Mouse (Mus musculus) left cerebral cortex, postnatal 14 days (tissue): ENCODE results near the gene Hist1h2bh. TPM values are rescaled to one million over a fixed set of nuclear protein-coding genes. Genes with fewer than 3 reads are reported as not detected.
"Not testable (repeated sequence)": the region's sequence is repeated elsewhere in the genome, so short reads cannot be mapped to it uniquely, and the experiment has no call there.

Experiments
- DNase-seq, 2 experiments: peaks; one replicate each; pipeline ENCODE4 v3.0.0; 2021 to 2022; ENCODE audit warnings: low spot score in 2 of 2, mixed read lengths in 1 of 2
- intact Hi-C: fragments of 180-260 bp; cut with DNase I; formaldehyde crosslinking; loops from one replicate; pipeline ENCODE4 v1.15.1; 2025
- long read RNA-seq, 2 experiments: library from polyadenylated mRNA; stranded (forward); transcript quantifications; one replicate each; pipeline ENCODE4 v2.0.0; 2021
- total RNA-seq, 2 experiments: library from RNA; stranded (reverse); gene quantifications; 2 replicates each; pipeline ENCODE4 v1.2.3; 2021

Hist1h2bh gene
- total RNA-seq: under 1 TPM; 0.91 to 0.92 TPM
- long read RNA-seq, experiment 1, partial matches to known transcripts: 0 of 1 reads
- long read RNA-seq, experiment 1, other reads (novel, unspliced or antisense): 1 of 1 reads
- long read RNA-seq, experiment 2: 0 reads

DNA sequence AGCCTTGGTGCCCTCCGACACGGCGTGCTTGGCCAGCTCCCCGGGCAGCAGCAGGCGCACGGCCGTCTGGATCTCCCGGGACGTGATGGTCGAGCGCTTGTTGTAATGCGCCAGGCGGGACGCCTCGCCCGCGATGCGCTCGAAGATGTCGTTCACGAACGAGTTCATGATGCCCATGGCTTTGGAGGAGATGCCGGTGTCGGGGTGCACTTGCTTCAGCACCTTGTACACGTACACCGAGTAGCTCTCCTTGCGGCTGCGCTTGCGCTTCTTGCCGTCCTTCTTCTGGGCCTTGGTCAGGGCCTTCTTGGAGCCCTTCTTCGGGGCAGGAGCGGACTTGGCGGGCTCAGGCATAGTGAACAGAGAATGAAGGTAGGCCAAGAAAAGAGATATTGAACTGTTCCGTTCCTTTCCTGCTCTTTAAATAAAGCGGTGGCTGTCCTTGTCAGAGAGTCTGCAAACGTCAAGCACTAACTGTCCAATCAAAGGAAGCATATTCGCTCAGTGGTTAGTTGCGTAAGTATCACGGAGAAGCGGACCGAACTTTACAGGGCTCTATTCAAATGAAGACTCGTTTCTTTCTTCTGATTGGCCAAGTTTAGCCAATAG is at the start of gene Hist1h2bh:
Gene Hist1h2bh (minus strand): TSS at position 394 of the 609 bp plus-strand sequence.
- DNase-seq: peak; percentile 77 to 83
- intact Hi-C loops: not testable (repeated sequence)

DNA sequence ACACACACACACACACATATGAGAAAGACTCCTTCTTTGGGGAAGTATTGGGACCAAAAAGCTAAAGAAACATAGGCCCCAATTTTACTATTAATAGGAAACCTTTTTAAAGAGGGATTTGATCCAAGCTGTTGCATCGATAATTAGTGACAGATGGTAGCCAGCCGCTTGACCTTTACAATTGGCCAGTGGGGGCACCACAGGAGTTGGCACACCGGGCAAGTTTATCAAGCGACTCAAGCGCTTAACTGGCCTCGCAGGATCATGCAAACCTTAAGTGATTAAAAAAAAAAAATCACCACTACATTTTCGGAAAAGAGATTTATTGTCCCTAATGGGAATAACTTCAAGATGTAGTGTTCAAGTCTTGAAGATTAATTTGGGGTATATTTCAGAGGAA is 49.4 kb upstream of the Hist1h2bh start:
- intact Hi-C loops: no loop called here

DNA sequence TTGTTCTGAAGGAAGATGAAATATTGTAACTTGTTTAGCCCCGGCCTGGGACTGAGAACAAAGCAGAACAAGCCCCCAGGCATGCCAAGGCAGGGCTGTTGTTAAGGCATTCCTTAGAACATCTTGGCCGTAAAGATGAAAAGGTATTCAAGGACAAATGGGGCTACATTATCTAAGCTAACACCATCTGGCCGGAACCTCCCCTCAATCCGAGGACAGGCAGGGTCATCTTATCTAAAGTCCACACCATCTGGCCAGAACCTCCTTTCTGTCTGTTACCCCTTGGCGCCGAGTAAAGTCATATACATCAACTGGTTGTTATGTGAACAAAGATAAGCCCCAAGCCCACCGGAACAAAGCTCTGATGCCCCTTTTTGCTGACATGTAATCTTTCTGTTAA is 48.7 kb upstream of the Hist1h2bh start:
- intact Hi-C loops, DNase-seq: not testable (repeated sequence)

More for the DNA sequence above, 49.4 kb upstream of the Hist1h2bh start:
- no peak for DNase-seq

DNA sequence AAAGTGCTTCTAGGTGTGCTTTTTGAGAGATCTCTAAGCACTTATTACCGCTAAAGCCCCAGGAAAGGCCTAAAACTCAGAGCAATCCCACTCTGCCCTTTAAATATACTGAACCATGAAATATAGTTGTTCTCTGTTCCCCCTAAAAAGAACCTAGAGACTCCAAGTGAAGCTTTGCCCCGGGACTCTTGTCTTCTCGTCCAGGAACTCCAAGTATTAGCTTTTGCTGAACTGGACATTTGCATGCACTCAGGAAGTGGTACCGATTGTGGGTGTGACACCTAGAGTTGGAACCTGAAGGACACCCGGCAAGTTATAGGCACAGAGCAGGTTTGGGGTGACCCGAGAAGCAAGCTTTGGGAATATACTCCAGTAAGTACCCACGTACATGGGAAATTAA is 48.0 kb upstream of the Hist1h2bh start:
- intact Hi-C loops: no loop called here
- no peak for DNase-seq

DNA sequence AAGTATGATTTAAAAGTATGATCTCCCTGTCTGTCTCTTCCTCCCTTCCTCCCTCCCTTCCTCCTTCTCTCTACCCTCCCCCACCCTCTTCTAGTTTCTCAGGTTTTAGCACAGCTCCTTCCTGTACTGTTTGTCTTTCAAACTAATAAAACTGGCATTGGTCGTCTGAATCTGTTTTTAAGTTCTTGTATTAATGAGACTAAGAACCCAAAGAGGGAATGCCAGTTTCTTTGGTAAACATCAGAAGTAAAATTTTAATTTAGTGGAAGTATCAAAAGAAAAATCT is 43.7 kb upstream of the Hist1h2bh start:
- intact Hi-C loops: loop anchor here (1.0 to 2.0 kb wide), 2 partner anchors 11 to 32 kb away; no protein-coding TSS in a partner anchor

DNA sequence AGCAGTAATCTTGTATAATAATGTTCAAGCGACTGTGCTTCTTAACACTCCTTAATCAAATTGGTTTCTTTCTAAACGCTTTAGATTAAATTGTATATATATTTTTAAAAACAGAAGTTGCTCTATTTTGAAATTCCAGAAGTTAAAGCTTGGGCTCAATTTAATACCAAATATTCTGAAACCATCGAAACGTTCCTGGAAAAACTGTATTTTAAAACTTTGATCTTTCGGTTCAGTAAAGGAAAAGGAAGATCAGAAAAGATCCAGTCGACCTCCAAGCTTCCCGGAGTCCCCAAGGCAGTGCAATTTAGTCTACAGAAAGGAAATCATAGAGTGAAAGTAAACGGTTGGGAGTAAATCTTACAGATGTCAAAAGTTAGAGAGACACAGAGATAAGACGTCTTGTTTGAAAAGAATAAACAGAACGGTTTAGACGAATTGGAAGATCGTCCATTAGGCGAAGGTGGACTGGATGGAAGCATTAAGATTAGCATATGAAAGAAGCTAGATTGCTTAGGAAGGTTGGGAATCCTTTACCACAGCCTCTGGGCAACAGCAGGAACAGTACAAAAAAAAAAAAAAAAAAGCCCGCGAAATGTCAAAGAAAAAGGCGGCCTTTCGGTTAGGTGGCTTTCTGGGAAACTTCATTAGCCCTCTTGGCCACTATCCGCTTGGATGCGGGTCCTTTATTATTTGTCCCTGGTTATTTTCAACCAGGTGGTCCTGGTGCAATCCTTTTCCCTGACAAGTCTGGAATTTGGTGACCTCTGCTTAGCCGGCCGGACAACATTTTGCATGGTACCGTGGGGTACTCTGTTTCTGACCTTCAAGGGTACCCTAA is 43.1 kb upstream of the Hist1h2bh start:
- intact Hi-C loops: loop anchor here (1.0 to 2.0 kb wide), 2 partner anchors 12 to 32 kb away; no protein-coding TSS in a partner anchor
- DNase-seq: no peak

More for the DNA sequence above, 43.7 kb upstream of the Hist1h2bh start:
- DNase-seq: no peak

DNA sequence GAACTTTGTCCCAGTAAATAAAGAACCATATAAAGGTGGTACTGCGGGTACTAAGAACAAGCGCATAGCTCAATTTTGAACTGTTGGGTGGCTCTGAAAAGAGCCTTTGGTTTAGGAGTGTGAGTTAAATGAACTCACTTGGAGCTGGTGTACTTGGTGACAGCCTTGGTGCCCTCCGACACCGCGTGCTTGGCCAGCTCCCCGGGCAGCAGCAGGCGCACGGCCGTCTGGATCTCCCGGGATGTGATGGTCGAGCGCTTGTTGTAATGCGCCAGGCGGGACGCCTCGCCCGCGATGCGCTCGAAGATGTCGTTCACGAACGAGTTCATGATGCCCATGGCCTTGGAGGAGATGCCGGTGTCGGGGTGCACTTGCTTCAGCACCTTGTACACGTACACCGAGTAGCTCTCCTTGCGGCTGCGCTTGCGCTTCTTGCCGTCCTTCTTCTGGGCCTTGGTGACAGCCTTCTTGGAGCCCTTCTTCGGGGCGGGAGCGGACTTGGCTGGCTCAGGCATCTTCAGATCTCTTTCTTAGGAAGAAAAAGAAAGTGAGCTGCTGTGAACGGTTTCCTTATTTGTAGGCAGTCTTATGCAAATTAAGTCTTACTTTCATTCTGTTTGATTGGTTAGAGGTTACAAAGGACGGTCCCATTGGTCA is 42.4 kb upstream of the Hist1h2bh start:
- intact Hi-C loops: loop anchor here (1.0 to 2.0 kb wide), 2 partner anchors 13 to 33 kb away; no protein-coding TSS in a partner anchor
- peak; percentile 79 to 92 for DNase-seq

DNA sequence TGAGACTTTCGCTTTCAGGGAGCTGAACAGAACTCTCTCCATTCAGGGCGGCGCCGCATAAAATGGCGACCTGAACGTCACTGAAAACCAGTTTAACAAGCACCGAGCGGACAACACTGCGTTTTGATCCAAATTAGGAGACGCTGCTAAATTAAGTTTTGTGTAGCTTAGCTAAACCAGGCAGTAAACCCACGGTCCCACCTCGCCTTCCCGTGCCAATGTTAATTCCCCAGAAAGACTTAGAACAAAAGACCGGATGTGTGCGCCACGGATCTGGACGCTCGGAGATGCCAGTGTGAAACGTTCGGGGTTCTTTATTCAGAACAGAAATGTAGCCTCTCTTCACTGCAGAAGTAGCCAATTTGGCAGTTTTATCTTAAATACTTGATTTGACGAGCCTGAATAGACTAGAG is 41.8 kb upstream of the Hist1h2bh start:
- intact Hi-C loops: no loop called here
- DNase-seq: peak; percentile 61 to 73

DNA sequence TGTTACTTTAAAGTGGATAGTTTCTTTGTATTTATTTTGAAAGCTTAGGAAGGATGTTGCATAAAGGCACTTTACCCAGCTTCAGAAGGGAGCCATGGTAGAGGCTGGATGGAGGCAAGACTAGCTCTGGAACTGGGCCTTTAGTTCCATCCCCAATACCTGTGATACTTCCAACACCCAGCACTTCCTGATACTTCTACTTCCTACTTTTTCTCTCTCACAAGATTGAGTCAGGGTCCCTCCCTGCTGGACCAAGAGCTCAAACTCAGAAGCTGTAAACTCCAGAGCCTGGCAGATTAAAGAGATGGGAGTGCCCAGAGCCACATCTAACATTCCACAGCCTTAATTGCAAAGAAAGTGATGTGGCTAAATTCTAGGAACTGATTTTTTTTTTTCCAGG is 41.1 kb upstream of the Hist1h2bh start:
- intact Hi-C loops: loop anchor here (5.0 kb wide), 2 partner anchors 113 to 153 kb away; partner anchors contain the start of genes Hist1h1c, Hist1h1t and Hist1h4c
- DNase-seq: no peak

DNA sequence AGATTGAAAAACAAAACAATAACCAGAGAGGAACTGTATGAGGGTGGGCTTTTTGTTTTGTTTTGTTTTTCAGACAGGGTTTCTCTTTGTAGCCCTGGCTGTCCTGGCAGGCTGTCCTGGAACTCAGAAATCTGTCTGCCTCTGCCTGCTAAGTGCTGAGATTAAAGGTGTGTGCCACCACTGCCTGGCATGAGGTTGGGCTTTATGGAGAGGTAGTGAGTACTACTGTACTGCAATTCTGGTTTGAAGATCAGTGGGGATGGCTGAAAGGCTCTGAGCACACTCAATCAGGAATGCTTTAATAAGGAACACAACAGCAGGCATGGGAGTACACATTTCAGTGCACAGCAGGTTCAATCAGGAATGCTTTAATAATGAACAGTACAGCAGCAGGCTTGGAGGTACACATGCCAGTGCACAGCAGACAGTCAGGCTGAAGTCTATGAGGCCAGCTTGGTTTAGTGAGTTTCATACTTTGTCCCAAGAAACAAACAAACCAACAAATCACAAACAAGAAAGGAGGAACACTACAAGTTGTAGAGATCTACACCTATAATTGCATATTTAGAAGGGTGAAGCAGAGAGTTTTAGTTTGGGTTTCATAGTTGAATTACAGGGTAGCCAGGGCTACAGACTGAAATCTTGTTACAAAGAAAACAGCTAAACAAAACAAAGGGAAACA is 40.3 kb upstream of the Hist1h2bh start:
- intact Hi-C loops: loop anchor here (5.0 kb wide), 2 partner anchors 114 to 154 kb away; partner anchors contain the start of genes Hist1h1c, Hist1h1t and Hist1h4c
- DNase-seq: no peak

DNA sequence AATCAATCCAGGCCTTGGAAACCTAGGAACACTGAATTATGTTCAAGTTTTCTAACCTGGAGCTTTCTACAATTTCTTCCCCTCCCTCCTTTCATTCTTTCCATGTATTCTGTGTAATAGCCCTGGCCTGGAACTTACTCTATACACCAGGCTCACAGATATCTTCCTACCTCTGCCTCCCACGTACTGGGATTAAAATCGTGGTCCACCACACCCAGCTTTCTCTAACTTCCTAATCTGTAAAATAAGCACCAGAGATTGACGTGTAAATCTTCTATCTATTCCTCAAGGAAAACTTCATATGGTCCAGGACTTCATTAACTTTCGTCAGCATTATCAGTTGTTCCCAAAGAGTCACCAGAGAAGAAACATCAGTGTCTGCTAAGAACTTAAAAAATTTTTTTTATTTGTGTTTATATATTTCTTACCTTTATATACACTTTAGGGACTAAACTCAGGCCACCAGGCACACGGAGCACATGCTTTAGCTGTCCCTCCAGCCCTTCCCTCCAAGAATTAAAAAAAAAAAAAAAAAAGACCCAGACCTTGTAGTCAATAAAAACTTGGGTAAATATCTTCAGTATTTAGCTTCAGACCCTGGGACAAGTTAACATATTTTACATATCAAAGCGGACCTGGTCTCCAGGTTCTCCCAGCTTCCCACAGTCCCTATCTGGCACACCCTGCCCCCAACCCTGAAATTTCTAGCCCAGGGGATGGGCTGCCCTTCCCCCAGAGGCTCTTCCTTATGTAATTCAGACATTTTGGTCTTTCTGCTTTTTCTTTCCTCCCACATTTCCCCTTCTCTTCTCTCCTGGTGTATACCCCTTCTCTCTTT is 39.2 kb upstream of the Hist1h2bh start:
- no peak for DNase-seq
- intact Hi-C loops: loop anchor here (5.0 kb wide), 2 partner anchors 115 to 155 kb away; partner anchors contain the start of genes Hist1h1c, Hist1h1t and Hist1h4c

DNA sequence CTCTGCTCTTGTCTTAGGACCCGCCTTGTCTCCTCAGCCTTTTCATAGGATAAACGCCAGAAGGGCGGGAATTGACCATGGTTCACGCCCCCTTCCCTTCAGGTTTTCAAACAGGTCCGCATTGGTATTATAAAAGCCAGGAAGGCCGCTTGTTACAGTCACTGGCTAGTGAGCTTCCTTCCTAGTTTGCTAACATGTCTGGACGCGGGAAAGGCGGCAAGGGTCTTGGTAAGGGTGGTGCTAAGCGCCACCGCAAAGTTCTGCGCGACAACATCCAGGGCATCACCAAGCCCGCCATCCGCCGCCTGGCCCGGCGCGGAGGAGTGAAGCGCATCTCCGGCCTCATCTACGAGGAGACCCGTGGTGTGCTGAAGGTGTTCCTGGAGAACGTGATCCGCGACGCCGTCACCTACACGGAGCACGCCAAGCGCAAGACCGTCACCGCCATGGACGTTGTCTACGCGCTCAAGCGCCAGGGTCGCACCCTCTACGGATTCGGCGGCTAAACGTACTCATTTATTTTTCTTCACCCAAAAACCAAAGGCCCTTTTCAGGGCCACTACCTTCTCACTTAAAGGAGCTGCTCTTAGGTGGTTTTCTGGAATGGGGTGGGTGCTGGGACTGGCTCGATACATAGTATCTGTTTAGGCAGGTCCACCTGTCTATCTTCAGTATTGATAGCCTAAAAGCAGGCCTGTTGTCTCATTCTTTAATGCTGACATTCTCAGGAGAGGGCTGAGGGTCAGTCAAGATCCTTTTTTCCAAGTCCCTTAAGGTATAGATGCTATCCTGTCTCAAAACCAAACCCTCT is 38.4 kb upstream of the Hist1h2bh start, which contains the start of gene Hist1h4d:
Gene Hist1h4d (plus strand): TSS at position 191 of the 811 bp plus-strand sequence.
- peak; percentile 98 for DNase-seq
- intact Hi-C loops: loop anchor here (5.0 kb wide), 2 partner anchors 116 to 156 kb away; partner anchors contain the start of genes Hist1h1c, Hist1h1t and Hist1h4c

DNA sequence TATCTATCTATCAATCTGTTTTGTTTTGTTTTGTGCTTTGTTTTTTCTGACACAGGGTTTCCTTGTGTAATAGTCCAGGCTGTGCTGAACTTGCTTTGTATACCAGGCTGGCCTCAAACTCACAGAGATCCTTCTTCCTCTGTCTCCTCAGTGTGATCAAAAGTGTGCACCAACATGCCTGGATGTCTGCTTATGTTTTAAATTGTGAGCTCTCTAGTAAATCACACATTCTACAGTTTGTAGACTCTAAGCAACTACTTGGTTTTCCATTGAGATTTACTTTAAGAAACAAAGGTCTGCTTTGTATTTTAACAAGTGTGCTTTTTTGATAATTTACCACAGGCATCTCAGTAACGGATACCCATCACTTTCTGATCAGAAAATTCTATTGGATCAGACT is 34.6 kb upstream of the Hist1h2bh start:
- intact Hi-C loops: no loop called here
- no peak for DNase-seq

DNA sequence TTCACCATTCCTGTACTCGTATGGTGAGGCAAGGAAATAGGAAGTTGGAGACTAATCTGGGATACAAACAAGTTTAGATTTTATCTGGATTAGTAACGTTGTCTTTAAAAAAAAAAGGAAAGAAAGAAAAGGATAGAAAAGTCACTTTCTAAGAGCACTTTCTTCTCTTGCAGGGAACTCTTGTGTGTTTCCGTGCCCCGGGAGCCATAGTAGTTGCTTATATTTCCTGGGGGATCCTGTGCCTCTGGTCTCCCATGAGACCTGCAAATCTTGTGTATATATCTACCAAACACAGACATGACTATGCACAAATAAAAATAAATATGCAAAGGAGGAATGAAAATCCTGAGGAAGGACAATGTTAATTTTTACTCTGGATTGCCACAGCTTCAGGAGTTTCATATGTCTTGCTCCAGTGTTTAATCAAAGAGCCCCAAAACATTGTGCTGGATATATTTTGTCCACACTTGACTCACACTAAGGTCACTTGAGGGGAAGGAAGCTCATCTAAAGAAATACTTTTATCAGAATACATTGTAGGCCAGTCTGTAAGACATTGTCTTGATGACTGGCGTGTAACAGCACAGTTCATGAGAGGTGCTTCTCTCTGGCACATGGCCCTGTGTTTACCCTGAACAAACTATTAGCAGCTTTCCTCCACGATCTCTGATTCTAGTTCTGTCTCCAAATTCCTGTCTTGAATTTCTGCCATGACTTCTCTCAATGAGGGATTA is 33.9 kb upstream of the Hist1h2bh start:
- intact Hi-C loops: no loop called here

DNA sequence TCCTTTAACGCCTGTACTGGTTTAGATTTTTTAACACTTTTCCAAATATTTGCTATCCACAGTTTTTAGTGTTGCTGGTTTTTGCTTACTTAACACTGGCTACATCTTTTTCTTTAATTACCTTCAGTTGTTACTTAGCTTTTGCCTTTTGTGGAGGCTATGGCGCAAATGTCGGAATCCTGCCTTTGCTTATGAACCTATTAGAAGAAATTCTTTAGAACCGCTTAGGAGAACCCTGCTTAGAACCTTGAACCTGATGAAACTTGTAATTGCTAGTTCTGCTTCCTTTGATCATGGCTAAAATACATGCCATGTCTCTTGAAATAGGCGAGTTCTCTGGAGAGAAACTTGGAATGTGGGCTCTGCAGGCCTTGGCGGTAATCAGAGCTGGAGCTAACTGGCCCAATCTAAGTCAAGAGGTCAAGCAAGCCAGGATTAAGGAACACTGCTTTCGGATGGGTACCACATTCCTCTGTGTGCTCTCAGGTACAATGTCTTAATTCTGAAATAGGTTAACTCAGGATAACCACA is 33.2 kb upstream of the Hist1h2bh start:
- DNase-seq: no peak
- intact Hi-C loops: no loop called here

More for the DNA sequence above, 33.9 kb upstream of the Hist1h2bh start:
- DNase-seq: no peak

DNA sequence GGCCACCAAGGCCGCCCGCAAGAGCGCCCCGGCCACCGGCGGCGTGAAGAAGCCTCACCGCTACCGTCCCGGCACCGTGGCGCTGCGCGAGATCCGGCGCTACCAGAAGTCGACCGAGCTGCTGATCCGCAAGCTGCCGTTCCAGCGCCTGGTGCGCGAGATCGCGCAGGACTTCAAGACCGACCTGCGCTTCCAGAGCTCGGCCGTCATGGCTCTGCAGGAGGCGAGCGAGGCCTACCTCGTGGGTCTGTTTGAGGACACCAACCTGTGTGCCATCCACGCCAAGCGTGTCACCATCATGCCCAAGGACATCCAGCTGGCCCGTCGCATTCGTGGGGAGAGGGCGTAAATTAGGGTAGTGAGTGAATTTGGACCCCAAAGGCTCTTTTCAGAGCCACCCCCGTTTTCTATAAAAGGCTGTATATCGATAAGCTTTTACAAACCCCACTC is 32.7 kb upstream of the Hist1h2bh start:
- intact Hi-C loops: not testable (repeated sequence)

More for the DNA sequence above, 32.7 kb upstream of the Hist1h2bh start:
- DNase-seq: not testable (repeated sequence)
